Mouse (Mus musculus) left cerebral cortex, adult 2 months (tissue): ENCODE results near the gene Prickle2. TPM values are rescaled to one million over a fixed set of nuclear protein-coding genes. Genes with fewer than 3 reads are reported as not detected.
A peak's percentile ranks its signal among the peaks of the same experiment; 100 is the strongest.

Experiments
- DNase-seq, 2 experiments: peaks; one replicate each; pipeline ENCODE4 v3.0.0; 2021 to 2022; ENCODE audit warnings: low spot score in 2 of 2, mixed read lengths in 1 of 2; ENCODE audit errors: extremely low spot score in 1 of 2
- H3K27ac ChIP-seq: fragments of 200-600 bp; 2 replicates; pipeline ENCODE4 v1.8.1; 2022
- H3K4me3 ChIP-seq: fragments of 200-600 bp; 2 replicates; pipeline ENCODE4 v1.8.1; 2022
- CTCF ChIP-seq: fragments of 200-600 bp; IDR thresholded peaks from 2 replicates; pipeline ENCODE4 v1.8.1; 2022; ENCODE audit warnings: antibody characterized with exemption, mild to moderate bottlenecking, moderate library complexity
- intact Hi-C: fragments of 180-260 bp; cut with DNase I; formaldehyde crosslinking; loops from one replicate; pipeline ENCODE4 v1.15.1; 2025
- total RNA-seq, 2 experiments: library from RNA; stranded (reverse); gene quantifications; 2 replicates each; pipeline ENCODE4 v1.2.3; 2021

Prickle2 gene
- total RNA-seq, 2 experiments from 2014 or later: 163 to 182 TPM

DNA sequence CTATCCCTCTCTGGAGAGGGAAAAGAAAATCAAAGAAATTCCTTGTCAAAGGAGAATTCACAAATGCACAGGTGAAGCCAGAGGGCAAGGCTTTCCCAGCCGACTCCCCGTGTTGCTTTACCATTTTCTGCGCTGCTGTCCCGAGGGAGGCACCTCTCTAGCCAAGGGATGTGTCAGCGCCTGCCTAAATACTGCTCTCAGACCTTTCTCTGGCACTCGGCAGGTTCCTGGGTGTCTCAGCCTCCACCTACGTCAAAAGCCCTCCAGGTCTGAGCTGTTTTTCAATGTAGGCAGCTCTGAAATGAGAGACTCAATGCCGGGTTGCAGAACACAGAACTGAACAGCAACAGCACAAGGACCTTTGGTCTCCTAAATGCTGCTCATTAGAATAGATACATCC is 280.1 kb downstream of the Prickle2 start:
- TF ChIP-seq CTCF: no peak
- Histone ChIP-seq H3K27ac (peak overlapping the region; percentile 55), H3K4me3 (no peak overlapping the region)
- no peak for DNase-seq
- intact Hi-C loops: no loop called here

DNA sequence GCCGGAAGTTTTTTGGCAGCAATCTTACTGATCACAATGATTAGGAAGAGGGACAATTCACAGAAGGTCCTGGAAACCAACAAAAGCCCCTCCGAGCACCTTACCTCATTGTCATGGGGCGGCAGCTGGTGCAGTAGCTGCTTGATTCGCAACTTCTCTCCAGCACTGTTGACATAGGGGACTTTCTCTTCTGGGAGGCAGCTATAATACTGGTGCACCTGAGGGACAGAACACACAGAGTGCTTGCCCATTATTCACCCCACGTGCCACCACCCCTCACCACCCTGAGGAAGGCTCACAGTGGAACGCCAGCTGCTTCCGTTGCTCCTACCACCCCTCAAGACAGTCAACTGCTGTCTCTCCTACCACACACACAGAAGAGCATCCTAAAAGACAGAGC is 280.5 kb downstream of the Prickle2 start:
- DNase-seq: no peak
- no peak overlapping the region for H3K4me3 ChIP-seq
- peak overlapping the region; percentile 55 for H3K27ac ChIP-seq
- intact Hi-C loops: no loop called here
- no peak for TF ChIP-seq CTCF

DNA sequence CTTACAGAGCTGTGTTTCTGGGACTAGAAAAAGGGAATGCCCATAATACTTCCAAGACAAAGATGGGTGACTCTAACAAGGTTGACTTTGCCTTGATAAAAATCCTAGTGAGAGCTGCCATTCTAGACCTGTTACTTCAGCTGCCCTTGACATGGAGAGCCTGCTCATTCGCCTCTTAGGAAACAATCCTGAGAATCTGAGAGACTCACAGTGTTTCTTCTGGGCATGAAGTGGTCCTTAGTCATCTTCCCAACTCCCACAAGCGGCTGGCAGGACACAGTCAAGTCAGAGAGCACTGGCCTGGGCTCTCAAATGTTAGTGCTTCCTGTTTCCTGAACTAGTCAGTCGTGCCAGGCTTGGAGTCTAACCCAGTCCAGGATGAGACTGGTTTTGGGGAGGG is 281.0 kb downstream of the Prickle2 start:
- Histone ChIP-seq H3K27ac (peak overlapping the region; percentile 55), H3K4me3 (no peak overlapping the region)
- intact Hi-C loops: loop anchor here (5.0 kb wide), 1 partner anchor 302 kb away; no protein-coding TSS in a partner anchor
- no peak for DNase-seq
- TF ChIP-seq CTCF: no peak

DNA sequence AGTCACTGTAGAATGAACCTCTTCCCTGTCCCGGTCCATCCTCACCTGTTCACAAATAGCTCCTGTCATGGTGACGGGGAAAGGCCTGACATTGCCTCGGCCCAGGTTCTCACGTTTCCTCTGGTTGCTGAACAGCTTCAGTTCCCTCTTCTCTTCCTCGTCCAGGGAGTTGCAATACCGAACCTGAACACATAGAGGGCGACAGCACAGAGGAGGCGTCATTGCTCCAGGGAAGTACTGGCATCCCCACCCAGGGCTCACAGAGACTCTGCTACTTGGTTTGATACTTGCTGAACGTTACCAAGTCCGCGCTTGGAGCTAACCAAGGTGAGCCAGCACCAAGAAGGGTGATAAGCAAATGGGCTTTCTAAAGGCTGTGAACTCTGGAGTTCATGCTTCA is 283.7 kb downstream of the Prickle2 start:
- intact Hi-C loops: loop anchor here (5.0 kb wide), 1 partner anchor 305 kb away; no protein-coding TSS in a partner anchor
- DNase-seq: peak in 1 of 2 experiments; percentile 49
- peak; percentile 72 for TF ChIP-seq CTCF
- Histone ChIP-seq H3K4me3 (no peak overlapping the region), H3K27ac (peak overlapping the region; percentile 34)

DNA sequence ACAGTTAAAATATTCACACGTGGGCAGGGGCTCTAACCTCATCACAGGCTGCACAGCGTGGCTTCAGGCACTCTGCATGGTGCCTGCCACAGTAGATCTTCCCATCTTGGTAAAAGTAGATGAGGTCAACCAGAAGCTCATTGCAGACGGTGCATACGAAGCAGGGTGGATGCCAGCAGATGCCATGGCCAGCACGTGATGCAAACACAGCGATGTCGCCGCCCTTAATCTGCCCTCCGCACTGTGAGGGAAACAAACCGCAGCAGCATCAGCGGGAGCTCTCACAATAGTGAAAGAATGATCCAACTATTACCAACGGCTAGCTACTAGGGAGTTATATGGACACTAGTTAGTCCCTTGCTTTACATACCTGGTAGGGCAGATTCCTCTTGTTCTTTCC is 285.8 kb downstream of the Prickle2 start:
- DNase-seq: no peak
- no peak for TF ChIP-seq CTCF
- intact Hi-C loops: loop anchor here (5.0 kb wide), 1 partner anchor 307 kb away; no protein-coding TSS in a partner anchor
- no peak overlapping the region for H3K27ac ChIP-seq
- H3K4me3 ChIP-seq: no peak overlapping the region

DNA sequence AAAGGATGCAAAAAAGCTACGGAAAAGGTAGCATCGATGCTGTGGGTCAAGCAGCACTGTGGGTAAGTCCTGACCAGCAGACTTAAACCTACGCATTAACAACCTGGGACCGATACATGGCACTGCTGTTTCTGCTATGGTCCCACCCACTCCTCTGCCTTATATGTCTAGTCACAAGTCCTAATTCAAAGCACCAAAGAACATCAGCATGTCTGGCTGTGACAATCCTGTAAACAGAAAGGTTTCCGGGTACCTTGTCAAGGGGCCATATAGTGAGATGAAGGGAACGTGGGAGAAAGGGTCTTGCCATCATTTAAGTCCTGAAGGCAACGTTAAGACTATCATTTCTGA is 290.6 kb downstream of the Prickle2 start:
- intact Hi-C loops: no loop called here

GRCm38 (mm10) chr6:92414478-92415404 is 291.2 kb downstream of the Prickle2 start:
- no peak overlapping the region for H3K4me3 ChIP-seq
- intact Hi-C loops: no loop called here
- DNase-seq: no peak
- TF ChIP-seq CTCF: no peak
- H3K27ac ChIP-seq: peak overlapping the region; percentile 49

More for the DNA sequence above, 290.6 kb downstream of the Prickle2 start:
- DNase-seq: no peak
- peak overlapping the region; percentile 29 for H3K27ac ChIP-seq
- no peak overlapping the region for H3K4me3 ChIP-seq
- TF ChIP-seq CTCF: no peak

DNA sequence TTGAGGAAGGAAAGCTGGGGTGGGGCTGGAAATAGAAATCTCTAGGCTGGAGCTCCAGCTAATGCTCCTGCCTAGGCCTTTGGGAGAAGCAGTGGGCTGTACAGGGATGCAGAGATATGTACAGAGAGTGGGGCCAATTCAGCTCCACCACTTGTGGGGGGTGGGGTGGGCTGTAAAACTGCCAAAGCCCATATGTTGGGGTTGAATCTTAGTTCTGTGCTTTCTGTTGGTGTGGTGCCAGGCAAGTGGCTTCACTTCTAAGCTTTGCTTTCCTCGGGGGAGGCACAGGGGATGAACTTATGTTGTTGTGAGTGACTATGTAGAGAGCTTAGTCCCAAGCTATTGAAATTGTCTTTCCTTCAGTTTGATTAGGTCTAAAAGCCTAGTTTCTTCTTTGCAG is 292.0 kb downstream of the Prickle2 start:
- intact Hi-C loops: no loop called here
- no peak for TF ChIP-seq CTCF
- no peak overlapping the region for H3K4me3 ChIP-seq
- DNase-seq: no peak
- peak overlapping the region; percentile 49 for H3K27ac ChIP-seq

DNA sequence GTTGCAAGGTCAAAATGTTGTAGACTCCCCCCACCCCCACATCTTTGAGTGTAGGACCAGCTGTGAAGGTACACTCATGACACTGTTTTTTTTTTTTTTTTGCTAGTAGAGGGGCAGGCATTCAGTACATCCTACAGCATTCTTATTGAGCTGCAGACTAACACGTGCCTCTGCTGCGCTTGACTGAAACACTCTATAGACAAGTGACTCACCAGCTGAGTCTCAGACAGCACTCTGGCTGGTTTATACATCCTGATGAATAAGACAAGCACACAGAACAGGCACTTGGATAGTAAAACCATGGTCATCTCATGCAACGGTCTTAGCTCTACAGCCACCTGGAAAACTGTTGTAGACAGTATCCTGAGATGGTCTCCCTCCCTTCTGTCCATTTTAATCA is 296.2 kb downstream of the Prickle2 start:
- H3K27ac ChIP-seq: no peak overlapping the region
- H3K4me3 ChIP-seq: no peak overlapping the region
- no peak for TF ChIP-seq CTCF
- no peak for DNase-seq
- intact Hi-C loops: no loop called here

- intact Hi-C loops: no loop called here
- no peak for DNase-seq
- no peak for TF ChIP-seq CTCF
- no peak overlapping the region for H3K4me3 ChIP-seq
- H3K27ac ChIP-seq: no peak overlapping the region
Measured at GRCm38 (mm10) chr6:92407259-92407658, 298.7 kb downstream of the Prickle2 start.

DNA sequence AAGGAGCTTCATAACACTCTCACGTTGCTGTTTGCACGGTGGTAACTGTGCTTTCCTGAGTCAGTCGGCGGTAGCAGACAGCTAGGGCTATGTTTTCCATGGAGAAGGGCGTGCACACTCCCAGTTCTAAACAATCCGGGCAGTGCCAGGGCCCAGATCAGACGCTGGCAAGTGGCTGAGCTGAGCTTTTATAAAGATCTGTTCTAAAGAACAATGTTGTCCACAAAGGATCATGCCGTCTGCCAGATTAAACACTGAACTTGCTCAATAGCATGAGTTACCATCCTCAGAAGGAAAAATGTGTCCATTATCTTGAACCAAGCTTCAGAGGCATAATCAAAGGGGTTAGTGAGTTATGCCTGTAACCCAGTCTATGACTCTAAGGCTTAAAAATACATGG is 300.4 kb downstream of the Prickle2 start:
- intact Hi-C loops: no loop called here
- peak overlapping the region; percentile 13; the same call in 1 of the 2 replicates for H3K27ac ChIP-seq
- DNase-seq: no peak
- TF ChIP-seq CTCF: no peak
- no peak overlapping the region for H3K4me3 ChIP-seq

DNA sequence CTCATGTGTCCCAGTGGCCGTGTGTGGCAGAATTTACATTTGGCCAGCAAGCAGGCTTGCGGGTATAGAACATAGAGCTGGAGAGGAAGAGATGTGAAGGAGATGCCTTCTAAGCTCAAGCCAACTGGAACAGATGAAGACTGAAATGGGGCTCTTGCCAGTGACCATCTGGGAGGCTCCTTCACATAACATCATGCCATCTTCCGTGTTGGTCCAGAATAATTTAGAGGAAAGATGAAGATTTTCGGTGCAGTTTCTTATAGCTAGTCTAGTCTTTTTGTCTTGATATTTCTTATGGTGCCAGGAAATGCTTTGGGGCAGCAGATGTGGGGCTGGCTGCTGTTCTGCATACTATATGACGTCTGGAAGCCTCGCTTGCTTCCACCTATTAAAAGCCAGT is 308.1 kb downstream of the Prickle2 start:
- intact Hi-C loops: loop anchor here (10.0 kb wide), 1 partner anchor 267 kb away; no protein-coding TSS in a partner anchor
- no peak for TF ChIP-seq CTCF
- no peak for DNase-seq
- Histone ChIP-seq H3K4me3 (no peak overlapping the region), H3K27ac (peak overlapping the region; percentile 90; the same call in 1 of the 2 replicates)
